Mouse (Mus musculus) embryonic facial prominence, embryonic 12.5 days (tissue): ENCODE data around the gene Stk38. TPM values are rescaled to one million over a fixed set of nuclear protein-coding genes. Genes with fewer than 3 reads are reported as not detected.
"Not testable (repeated sequence)": the region's sequence is repeated elsewhere in the genome, so short reads cannot be mapped to it uniquely, and the experiment has no call there.

Experiments used
- ATAC-seq: fragments of 200-750 bp; cut with Nextera tagmentation; 2 replicates; pipeline ENCODE4 v1.8.0; 2017; ENCODE audit not compliant: insufficient number of reproducible peaks, insufficient read depth, low FRiP score, low TSS enrichment
- H3K27ac ChIP-seq: fragments of 300-500 bp; sonication (generic); 2 replicates; pipeline ENCODE4 v1.5.1; 2016; ENCODE audit warnings: mild to moderate bottlenecking
- H3K27me3 ChIP-seq: fragments of 300-500 bp; sonication (generic); 2 replicates; pipeline ENCODE4 v1.6.1; 2016; ENCODE audit warnings: mild to moderate bottlenecking, moderate library complexity
- H3K36me3 ChIP-seq: fragments of 300-500 bp; sonication (generic); 2 replicates; pipeline ENCODE4 v1.6.1; 2016; ENCODE audit warnings: mild to moderate bottlenecking
- H3K4me1 ChIP-seq: fragments of 300-500 bp; sonication (generic); 2 replicates; pipeline ENCODE4 v1.6.1; 2016
- H3K4me2 ChIP-seq: fragments of 300-500 bp; sonication (generic); replicated peaks from 2 replicates; pipeline ENCODE4 v1.6.1; 2016; ENCODE audit warnings: mild to moderate bottlenecking, moderate library complexity
- H3K4me3 ChIP-seq: fragments of 300-500 bp; sonication (generic); 2 replicates; pipeline ENCODE4 v1.5.1; 2016; ENCODE audit warnings: mild to moderate bottlenecking
- H3K9ac ChIP-seq: fragments of 300-500 bp; sonication (generic); 2 replicates; pipeline ENCODE4 v1.6.1; 2016; ENCODE audit warnings: mild to moderate bottlenecking, moderate library complexity
- H3K9me3 ChIP-seq: fragments of 300-500 bp; sonication (generic); 2 replicates; pipeline ENCODE4 v1.6.1; 2016; ENCODE audit warnings: mild to moderate bottlenecking, moderate library complexity
- WGBS: fragments of 180-500 bp; shearing (Covaris S2); methylation state at CpG from one replicate; pipeline ENCODE4 v1.1.7; 2016; 5-methylcytosine and 5-hydroxymethylcytosine counted together
- polyA plus RNA-seq: library from polyadenylated mRNA; unstranded; fragments of >200 nt; fragmentation: Nextera tagmentation; extraction: Ambion mirVana; gene quantifications from 2 replicates; pipeline ENCODE4 v1.2.1, GENCODE M21; 2016

The Stk38 gene
- polyA plus RNA-seq, 1 experiment from 2014 or later, result 136 TPM

DNA sequence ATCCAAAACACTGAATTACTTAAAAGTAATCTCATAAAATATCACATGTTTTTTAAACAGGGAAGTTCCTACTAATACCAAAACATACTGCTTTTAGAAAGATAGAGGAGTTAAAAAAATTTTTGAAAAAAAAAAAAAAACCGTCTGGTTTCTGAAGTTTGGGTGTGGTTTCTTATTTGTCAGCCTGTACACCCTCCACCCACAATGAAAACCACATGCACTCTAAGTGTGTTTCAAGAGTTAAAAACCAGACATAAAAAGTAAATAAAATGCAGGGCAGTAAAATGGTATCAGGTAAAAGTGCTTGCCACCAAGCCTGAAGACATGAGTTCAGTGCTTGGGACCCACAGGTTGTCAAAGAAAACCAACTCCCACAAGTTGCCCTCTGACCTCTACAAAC lies 4.1 kb downstream of the Stk38 start:
- H3K27me3 ChIP-seq, result no peaks in the 10 kb centered on the region
- H3K4me3 ChIP-seq, result no peak overlapping the region
- WGBS, result 50% methylated on average over 1 of the region's 1 CpGs
- H3K36me3 ChIP-seq, result peaks cover 23% of the 10 kb centered on the region
- ATAC-seq, result no peak
- H3K9ac ChIP-seq, result no peak overlapping the region
- H3K9me3 ChIP-seq, result no peaks in the 10 kb centered on the region
- no peak overlapping the region for H3K4me2 ChIP-seq
- peaks cover 14% of the 10 kb centered on the region; the same call in 1 of the 2 replicates for H3K4me1 ChIP-seq
- no peak overlapping the region for H3K27ac ChIP-seq

DNA sequence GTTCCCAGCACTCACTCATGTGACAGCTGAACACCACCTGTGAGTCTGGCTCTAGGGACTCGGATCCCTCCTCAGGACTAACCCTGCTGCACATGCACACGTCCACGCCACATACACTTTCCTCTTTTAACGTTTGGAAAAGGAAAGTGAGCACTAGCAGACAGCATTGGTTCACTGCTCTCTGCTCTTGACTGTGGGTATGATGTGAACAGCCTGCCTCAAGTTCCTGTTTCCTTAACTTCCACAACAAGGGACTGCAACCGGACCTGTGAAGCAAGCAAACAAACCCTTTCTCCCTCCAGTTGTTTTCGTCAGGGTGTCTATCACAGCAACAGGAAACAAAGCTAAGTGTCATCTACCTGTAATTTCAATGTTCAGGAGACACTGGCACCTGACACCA lies 7.3 kb downstream of the Stk38 start:
- ATAC-seq, result no peak
- Histone ChIP-seq H3K27ac (no peak overlapping the region), H3K4me2 (no peak overlapping the region), H3K4me3 (no peak overlapping the region), H3K9me3 (no peaks in the 10 kb centered on the region), H3K9ac (no peak overlapping the region), H3K36me3 (peaks cover 45% of the 10 kb centered on the region), H3K4me1 (peaks cover 4% of the 10 kb centered on the region; the same call in 1 of the 2 replicates), H3K27me3 (no peaks in the 10 kb centered on the region)
- 84% methylated on average over 6 of the region's 6 CpGs for WGBS

DNA sequence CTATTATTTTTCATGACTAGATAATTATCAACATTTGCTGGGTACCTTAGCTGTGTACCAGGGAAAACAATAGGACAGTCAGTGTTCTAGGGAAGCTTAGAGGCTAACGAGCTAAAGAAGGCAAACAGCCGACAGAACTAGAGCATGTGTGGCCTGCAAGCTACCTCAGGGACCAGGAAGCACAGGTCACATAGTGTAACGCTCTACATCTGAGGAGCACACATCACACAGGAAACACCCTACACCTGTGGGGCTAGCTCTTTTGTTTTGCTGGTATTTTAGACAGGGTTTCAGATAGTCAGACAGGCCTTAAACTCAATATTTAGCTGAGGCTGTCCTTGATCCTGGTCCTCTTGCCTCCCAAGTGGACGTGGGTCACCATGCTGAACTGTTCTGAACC lies 13.2 kb downstream of the Stk38 start:
- ATAC-seq, result no peak
- H3K36me3 ChIP-seq, result peaks cover 58% of the 10 kb centered on the region
- no peak overlapping the region for H3K27ac ChIP-seq
- no peak overlapping the region for H3K4me2 ChIP-seq
- no peak overlapping the region for H3K4me3 ChIP-seq
- H3K9ac ChIP-seq, result no peak overlapping the region
- no peaks in the 10 kb centered on the region for H3K27me3 ChIP-seq
- H3K9me3 ChIP-seq, result no peaks in the 10 kb centered on the region
- WGBS, result 89% methylated on average over 4 of the region's 4 CpGs
- H3K4me1 ChIP-seq, result no peaks in the 10 kb centered on the region

DNA sequence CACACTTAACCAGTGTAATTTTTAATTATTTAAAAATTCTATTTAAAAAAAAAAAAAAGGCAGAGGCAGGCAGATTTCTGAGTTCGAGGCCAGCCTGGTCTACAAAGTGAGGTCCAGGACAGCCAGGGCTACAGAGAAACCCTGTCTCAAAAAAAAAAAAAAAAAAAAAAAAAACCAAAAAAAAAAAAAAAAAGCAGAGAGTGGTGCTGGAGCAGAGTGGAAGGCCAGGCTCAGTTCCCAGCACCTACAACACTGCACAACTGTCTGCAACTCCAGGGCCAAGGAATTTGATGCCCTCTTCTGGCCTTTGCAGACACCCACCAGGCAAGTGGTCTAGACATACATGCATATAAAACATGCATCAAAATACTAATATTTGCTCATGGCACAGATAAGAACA lies 14.8 kb downstream of the Stk38 start:
- H3K9me3 ChIP-seq, H3K4me2 ChIP-seq, H3K9ac ChIP-seq, H3K27me3 ChIP-seq, H3K4me1 ChIP-seq, H3K27ac ChIP-seq, H3K4me3 ChIP-seq, ATAC-seq: not testable (repeated sequence)
- 91% methylated on average over 1 of the region's 1 CpGs for WGBS
- peaks cover 54% of the 10 kb centered on the region for H3K36me3 ChIP-seq

DNA sequence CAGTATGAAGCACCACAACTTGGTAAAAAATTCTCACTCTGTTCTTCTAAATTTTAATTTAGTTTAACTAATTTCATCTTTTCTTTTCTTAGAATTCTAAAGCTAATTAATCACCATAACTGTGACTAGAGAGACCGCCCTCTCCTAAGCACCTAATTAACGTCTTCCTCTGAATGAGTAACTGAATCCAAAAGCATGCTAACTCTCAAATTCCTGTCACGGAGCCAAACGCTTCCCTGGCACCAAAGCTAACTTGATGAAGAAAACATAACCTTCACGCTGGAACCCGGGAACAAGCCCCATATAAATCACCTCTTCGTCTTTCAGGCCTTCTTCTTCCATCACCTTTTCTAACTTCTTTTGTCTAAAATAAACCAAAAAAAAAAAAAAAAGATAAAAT lies 15.7 kb downstream of the Stk38 start:
- Histone ChIP-seq H3K27me3 (no peaks in the 10 kb centered on the region), H3K4me2 (no peak overlapping the region), H3K36me3 (peaks cover 55% of the 10 kb centered on the region), H3K4me1 (no peaks in the 10 kb centered on the region), H3K4me3 (no peak overlapping the region), H3K9ac (no peak overlapping the region), H3K9me3 (no peaks in the 10 kb centered on the region), H3K27ac (no peak overlapping the region)
- ATAC-seq, result no peak
- 80% methylated on average over 7 of the region's 7 CpGs for WGBS

DNA sequence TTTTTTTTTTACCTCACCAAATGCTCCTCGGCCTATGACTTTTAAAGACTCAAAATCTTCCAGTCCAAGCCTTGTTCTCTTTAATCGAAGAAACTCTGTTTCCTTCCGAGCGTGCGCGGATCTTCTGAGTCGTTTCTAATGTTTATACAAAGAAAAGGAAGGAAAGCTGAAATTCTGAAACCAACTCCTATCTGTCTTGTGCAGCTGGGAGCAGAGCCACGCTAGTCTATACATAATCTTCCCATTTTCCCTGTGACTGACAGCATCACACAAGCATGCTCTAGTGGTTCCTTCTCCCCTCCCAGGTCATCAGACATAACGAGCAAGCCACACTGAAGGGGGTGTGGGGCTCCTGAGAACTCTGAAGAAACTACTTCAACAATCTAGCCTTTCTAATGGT lies 16.5 kb downstream of the Stk38 start:
- no peak for ATAC-seq
- Histone ChIP-seq H3K4me3 (no peak overlapping the region), H3K9me3 (no peaks in the 10 kb centered on the region), H3K27me3 (no peaks in the 10 kb centered on the region), H3K9ac (no peak overlapping the region), H3K27ac (no peak overlapping the region), H3K4me1 (no peaks in the 10 kb centered on the region), H3K4me2 (no peak overlapping the region), H3K36me3 (peaks cover 56% of the 10 kb centered on the region)
- 91% methylated on average over 9 of the region's 9 CpGs for WGBS

DNA sequence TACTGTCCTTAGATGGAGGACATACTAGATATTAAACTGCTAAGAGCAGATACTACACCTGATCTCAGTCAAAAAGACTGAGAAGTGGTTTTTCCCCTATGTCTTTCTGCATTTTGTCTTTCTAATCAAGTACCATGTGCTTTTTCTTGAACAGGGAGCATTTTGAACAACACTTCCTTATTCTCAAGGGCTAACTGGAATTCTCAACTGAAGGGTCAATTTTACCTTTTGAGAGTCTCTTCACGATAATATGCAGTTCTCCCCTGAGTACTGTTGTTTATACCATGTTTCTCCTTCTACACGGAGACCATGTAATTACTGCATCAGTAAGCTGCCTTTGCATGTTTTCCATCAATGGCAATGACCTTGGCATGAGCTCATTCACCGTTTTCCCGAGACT lies 17.7 kb downstream of the Stk38 start:
- 76% methylated on average over 4 of the region's 4 CpGs for WGBS
- Histone ChIP-seq H3K27me3 (no peaks in the 10 kb centered on the region), H3K27ac (no peak overlapping the region), H3K36me3 (peaks cover 66% of the 10 kb centered on the region), H3K9ac (no peak overlapping the region), H3K4me3 (no peak overlapping the region), H3K4me1 (no peaks in the 10 kb centered on the region), H3K9me3 (no peaks in the 10 kb centered on the region), H3K4me2 (no peak overlapping the region)
- ATAC-seq, result no peak

DNA sequence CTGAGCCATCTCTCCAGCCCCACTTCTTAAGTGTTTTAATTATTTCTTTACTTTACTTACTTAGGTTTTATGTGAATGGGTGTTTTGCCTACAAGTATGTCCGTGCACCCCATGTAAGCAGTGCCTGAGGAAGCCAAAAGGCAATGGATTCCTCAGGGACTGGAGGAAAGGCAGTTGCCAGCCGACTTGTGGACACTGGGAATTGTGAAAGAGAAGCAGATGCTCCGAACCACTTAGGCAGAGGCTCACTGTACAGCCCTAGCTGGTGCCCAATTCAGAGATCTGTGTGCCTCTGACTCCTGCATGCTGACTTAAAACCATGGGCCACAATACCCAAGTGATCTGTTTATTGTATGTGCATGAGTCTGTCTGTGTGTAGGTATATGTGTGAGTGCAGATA lies 18.8 kb downstream of the Stk38 start:
- Histone ChIP-seq H3K27ac (no peak overlapping the region), H3K27me3 (no peaks in the 10 kb centered on the region), H3K9me3 (no peaks in the 10 kb centered on the region), H3K4me3 (no peak overlapping the region), H3K4me1 (no peaks in the 10 kb centered on the region), H3K36me3 (peaks cover 67% of the 10 kb centered on the region), H3K9ac (no peak overlapping the region), H3K4me2 (no peak overlapping the region)
- WGBS, result 72% methylated on average over 3 of the region's 3 CpGs
- no peak for ATAC-seq

DNA sequence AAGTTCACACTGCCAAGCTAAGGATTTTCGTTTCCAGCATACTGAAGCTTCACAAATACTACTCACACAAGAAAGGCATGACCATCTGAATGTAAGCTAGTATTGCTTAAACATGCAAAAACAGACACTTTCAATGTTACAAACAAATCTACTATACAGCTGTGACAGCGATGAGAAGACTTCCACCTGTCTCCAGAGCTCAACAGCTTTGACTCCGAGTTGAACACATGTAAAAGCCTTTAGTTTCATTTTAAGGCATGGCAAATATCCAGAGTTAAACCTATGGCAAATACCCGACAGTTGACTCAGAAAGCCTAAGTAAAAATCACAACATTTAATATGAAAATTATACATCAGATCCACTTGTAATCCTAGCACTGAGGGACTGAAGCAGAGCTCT lies 19.5 kb downstream of the Stk38 start:
- H3K4me1 ChIP-seq, result no peaks in the 10 kb centered on the region
- no peaks in the 10 kb centered on the region for H3K9me3 ChIP-seq
- no peak overlapping the region for H3K4me3 ChIP-seq
- no peak overlapping the region for H3K27ac ChIP-seq
- H3K4me2 ChIP-seq, result no peak overlapping the region
- WGBS, result 87% methylated on average over 4 of the region's 4 CpGs
- peaks cover 72% of the 10 kb centered on the region for H3K36me3 ChIP-seq
- H3K27me3 ChIP-seq, result no peaks in the 10 kb centered on the region
- no peak for ATAC-seq
- H3K9ac ChIP-seq, result no peak overlapping the region

DNA sequence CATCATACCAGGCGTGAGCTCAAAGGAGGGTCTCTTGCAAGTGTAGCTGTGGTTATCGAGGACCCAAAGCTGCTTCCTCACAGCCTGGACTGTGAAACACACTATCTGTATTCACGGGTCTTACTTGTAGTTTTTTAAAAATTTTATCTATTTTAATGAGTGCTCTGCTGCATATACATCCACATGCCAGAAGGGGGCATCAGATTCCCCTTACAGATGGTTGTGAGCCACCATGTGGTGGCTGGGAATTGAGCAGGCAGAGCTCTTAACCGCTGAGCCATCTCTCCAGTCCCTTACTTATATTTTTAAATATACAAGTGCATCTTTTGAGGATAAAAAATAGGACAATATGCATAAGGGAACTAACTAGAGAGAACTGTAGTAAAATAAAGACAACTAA lies 20.1 kb downstream of the Stk38 start:
- no peak overlapping the region for H3K4me3 ChIP-seq
- no peak for ATAC-seq
- H3K4me1 ChIP-seq, result 0 out of 2 replicates have a peak, but pooled peaks cover 3% of the 10 kb centered on the region
- peaks cover 77% of the 10 kb centered on the region for H3K36me3 ChIP-seq
- WGBS, result 65% methylated on average over 4 of the region's 4 CpGs
- H3K9ac ChIP-seq, result no peak overlapping the region
- H3K27ac ChIP-seq, result no peak overlapping the region
- H3K9me3 ChIP-seq, result no peaks in the 10 kb centered on the region
- no peak overlapping the region for H3K4me2 ChIP-seq
- H3K27me3 ChIP-seq, result no peaks in the 10 kb centered on the region

DNA sequence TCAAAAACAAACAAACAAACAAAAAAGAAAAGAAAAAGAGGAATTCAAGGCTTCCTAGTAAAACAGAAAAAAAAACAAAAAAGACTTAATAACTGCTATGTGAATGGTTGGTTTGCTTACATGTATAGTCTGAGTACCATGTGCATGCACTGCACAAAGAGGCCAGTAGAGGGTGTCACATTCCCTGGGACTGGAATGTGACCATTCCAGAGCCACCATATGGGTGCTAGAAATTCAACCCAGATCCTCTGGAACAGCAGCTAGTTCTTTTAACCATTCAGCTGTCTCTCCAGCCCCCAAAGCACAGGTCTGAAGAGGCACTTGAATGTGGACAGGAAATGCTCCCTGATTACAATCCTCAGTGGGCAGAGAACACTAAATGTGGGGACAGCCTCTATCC lies 21.0 kb downstream of the Stk38 start:
- no peak overlapping the region for H3K4me2 ChIP-seq
- no peaks in the 10 kb centered on the region for H3K9me3 ChIP-seq
- H3K36me3 ChIP-seq, result peaks cover 78% of the 10 kb centered on the region
- no peaks in the 10 kb centered on the region for H3K27me3 ChIP-seq
- no peak overlapping the region for H3K27ac ChIP-seq
- H3K9ac ChIP-seq, result no peak overlapping the region
- ATAC-seq, result no peak
- H3K4me1 ChIP-seq, result 0 out of 2 replicates have a peak, but pooled peaks cover 3% of the 10 kb centered on the region
- H3K4me3 ChIP-seq, result no peak overlapping the region

DNA sequence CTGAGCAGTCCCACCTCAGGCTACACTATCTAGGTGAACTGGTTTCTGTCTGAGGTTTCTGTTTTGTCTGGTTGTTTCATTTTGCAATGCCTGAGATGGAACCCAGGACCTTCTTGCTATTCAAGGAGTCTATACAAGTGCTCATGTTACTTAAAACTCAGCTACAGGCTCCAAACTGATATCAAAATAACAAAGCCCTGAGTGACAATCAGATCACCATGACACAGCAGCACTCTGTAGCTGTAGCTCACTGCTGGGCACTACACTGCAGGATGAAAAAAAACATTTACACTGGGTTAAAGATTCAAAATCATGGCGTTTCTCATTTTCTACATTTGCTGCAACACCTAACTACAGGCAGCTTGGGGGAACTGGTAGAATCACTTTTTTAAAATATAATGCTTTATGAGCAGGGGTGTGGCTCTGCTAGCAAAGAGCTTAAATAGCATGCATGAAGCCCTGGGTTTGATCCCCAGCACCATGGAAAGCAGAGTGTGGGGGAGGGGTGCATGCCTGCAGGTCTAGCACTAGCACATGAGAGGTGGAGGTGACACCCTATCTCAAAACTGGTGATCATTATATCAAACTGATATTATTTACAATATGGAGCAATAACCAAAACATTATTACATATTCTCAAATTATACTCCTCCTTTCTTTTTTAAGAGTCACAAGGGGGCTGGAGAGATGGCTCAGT lies 22.9 kb downstream of the Stk38 start:
- 86% methylated on average over 1 of the region's 1 CpGs for WGBS
- no peak overlapping the region for H3K9ac ChIP-seq
- no peaks in the 10 kb centered on the region for H3K9me3 ChIP-seq
- H3K4me3 ChIP-seq, result no peak overlapping the region
- no peak for ATAC-seq
- H3K27ac ChIP-seq, result no peak overlapping the region
- H3K4me2 ChIP-seq, result no peak overlapping the region
- H3K27me3 ChIP-seq, result no peaks in the 10 kb centered on the region
- H3K36me3 ChIP-seq, result peaks cover 75% of the 10 kb centered on the region
- H3K4me1 ChIP-seq, result 0 out of 2 replicates have a peak, but pooled peaks cover 3% of the 10 kb centered on the region
